ENCODE assay signal across 7 mouse cellular contexts in the genomic region with DNA sequence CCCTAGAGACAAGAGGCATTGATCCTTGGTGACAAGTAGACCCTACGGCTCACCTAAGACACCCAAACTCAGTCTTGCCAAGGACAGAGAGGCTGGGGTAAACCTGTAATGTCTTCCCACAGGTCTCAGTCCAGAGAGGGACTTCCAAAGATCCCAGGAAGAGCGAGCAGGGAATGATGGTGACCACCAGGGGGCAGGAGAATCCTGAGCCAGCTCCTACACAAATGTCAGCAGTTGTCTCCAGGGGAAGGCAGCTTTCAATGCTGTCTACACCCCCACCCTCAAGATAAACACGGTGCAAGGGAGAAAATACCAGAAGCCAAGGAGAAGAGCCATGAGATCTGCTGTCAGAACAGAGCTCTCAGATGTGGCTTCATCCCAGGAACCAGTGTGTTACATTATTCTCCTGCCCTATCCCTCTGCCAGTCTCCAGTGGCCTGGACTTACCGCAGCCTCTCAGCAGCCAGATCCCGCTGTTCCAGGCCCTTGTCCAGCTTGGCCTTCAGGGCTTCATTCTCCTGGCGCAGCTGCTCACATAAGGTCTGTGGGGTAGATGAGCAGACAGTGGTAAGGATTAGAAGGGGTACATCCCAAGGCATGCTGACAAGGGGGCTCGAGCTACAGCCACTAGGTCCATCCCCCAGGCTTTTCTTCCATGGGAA. TPM values are rescaled to one million over a fixed set of nuclear protein-coding genes. Genes with fewer than 3 reads are reported as not detected.
DNase-seq lines count a peak whose midpoint lies in the region; ATAC-seq and TF ChIP-seq lines count a peak whose summit lies in the region.

No protein-coding gene starts in this region.

- H3K4me2 ChIP-seq in limb, embryonic 14.5 days (replicated peaks; ENCODE audit: low read depth, low read length, severe bottlenecking), result no peak overlapping the region

- no peak for ATAC-seq in limb, embryonic 14.5 days (ENCODE audit: low FRiP score, low read depth)

- no peak overlapping the region for H3K27ac ChIP-seq in left cerebral cortex, adult 2 months
- H3K27ac ChIP-seq in cerebellum, adult 2 months (ENCODE audit: insufficient read depth, low read length), result no peak overlapping the region; the same call in 1 of the 2 replicates
- no peak overlapping the region for H3K27ac ChIP-seq in limb, embryonic 14.5 days (replicated peaks; ENCODE audit: low read depth, low read length)

- H3K27me3 ChIP-seq in cerebellum, adult 2 months (ENCODE audit: control insufficient read depth, insufficient read depth, low read length), result no peaks in the 10 kb centered on the region
- H3K27me3 ChIP-seq in limb, embryonic 14.5 days (ENCODE audit: control insufficient read depth, insufficient read depth, low read length), result no peaks in the 10 kb centered on the region

- no peak overlapping the region for H3K9ac ChIP-seq in limb, embryonic 14.5 days (ENCODE audit: low read depth, low read length, severe bottlenecking)

- 24% methylated on average over 7 of the region's 7 CpGs for WGBS in cerebellum, adult 2 months
- WGBS in limb, embryonic 14.5 days, result 69% methylated on average over 7 of the region's 7 CpGs

- intact Hi-C loops in left cerebral cortex, adult 2 months (cut with DNase I), result loop anchor here (1.0 kb wide), 1 partner anchor 54 kb away; no protein-coding TSS in a partner anchor
- intact Hi-C loops in heart, postnatal 10 days (cut with DNase I), result loop anchor here (2.0 to 5.0 kb wide), 2 partner anchors 108 to 157 kb away; no protein-coding TSS in a partner anchor

- peaks cover 82% of the 10 kb centered on the region for H3K36me3 ChIP-seq in limb, embryonic 14.5 days (ENCODE audit: control insufficient read depth, insufficient read depth, low read length)

- peaks cover 9% of the 10 kb centered on the region; the same call in 1 of the 2 replicates for H3K4me1 ChIP-seq in cerebellum, adult 2 months (ENCODE audit: control insufficient read depth, insufficient read depth, low read length)
- no peaks in the 10 kb centered on the region for H3K4me1 ChIP-seq in limb, embryonic 14.5 days (ENCODE audit: control insufficient read depth, insufficient read depth, low read length)

- DNase-seq in left cerebral cortex, adult 2 months (ENCODE audit: extremely low spot score in 1 of 2, low spot score in 2 of 2), result peak; percentile 47 to 54
- no peak for DNase-seq in left cerebral cortex, adult 8-10 months (ENCODE audit: low spot score in 2 of 2)
- DNase-seq in NIH3T3 (ENCODE audit: low read depth), result peak; percentile 88
- peak; percentile 62 to 68 for DNase-seq in cerebellum, adult 2 months
- DNase-seq in heart, postnatal 10 days, result peak; percentile 68 to 81
- DNase-seq in limb, embryonic 14.5 days (ENCODE audit: low spot score), result peak; percentile 41
- peak; percentile 42 for DNase-seq in right cerebral cortex, adult 18-20 months

- no peak for TF ChIP-seq POLR2A in cerebellum, adult 2 months (IDR thresholded peaks at IDR 0.05; ENCODE audit: borderline replicate concordance, insufficient read depth, low read length)
- TF ChIP-seq POLR2A in limb, embryonic 14.5 days (IDR thresholded peaks at IDR 0.05; ENCODE audit: borderline replicate concordance, extremely low read depth, insufficient read depth, insufficient read length), result no peak

- no peaks in the 10 kb centered on the region for H3K9me3 ChIP-seq in limb, embryonic 14.5 days (ENCODE audit: control insufficient read depth, low read length)

- peak; percentile 77 for TF ChIP-seq CTCF in left cerebral cortex, adult 2 months (IDR thresholded peaks at IDR 0.05)
- peak; percentile 77 for TF ChIP-seq CTCF in cerebellum, adult 2 months (IDR thresholded peaks at IDR 0.05; ENCODE audit: borderline replicate concordance, insufficient read depth, low read depth, low read length)

- no peak overlapping the region for H3K4me3 ChIP-seq in left cerebral cortex, adult 2 months
- H3K4me3 ChIP-seq in cerebellum, adult 2 months (replicated peaks; ENCODE audit: insufficient read depth, low read depth, low read length), result no peak overlapping the region
- no peak overlapping the region for H3K4me3 ChIP-seq in limb, embryonic 14.5 days (replicated peaks; ENCODE audit: low read length)

RNA-seq across cellular contexts. Expression of a gene that starts 28.2 kb away (rescaled TPM):
- total RNA-seq in left cerebral cortex, adult 2 months (2021), result 10 to 100 TPM in 1 of 2 experiments, 1 to 10 TPM in 1; 6.2 to 10.2 TPM
- total RNA-seq in left cerebral cortex, adult 8-10 months (2022), result 10 to 100 TPM in 2 of 4 experiments, 1 to 10 TPM in 2; 7.5 to 12.5 (median 10.4) TPM
- polyA plus RNA-seq in cerebellum, adult 2 months (2012; rRNA removed), result 14.2 and 15.5 TPM in 2 replicates
- total RNA-seq in heart, postnatal 10 days (2021), result 100 to 1,000 TPM; 102 to 159 TPM
- 14.5 and 18.2 TPM in 2 replicates for polyA plus RNA-seq in limb, embryonic 14.5 days (2012; rRNA removed)
- 32.7 and 37.3 TPM in 2 replicates for polyA plus RNA-seq in limb, embryonic 14.5 days (2014; fragmentation: Nextera tagmentation; extraction: Ambion mirVana)

RNA-seq across cellular contexts. Expression of a gene that starts 32.3 kb away (rescaled TPM):
- total RNA-seq in left cerebral cortex, adult 2 months (2021), result 10 to 100 TPM; 38.3 to 38.4 TPM
- total RNA-seq in left cerebral cortex, adult 8-10 months (2022), result 10 to 100 TPM; 33.0 to 36.3 (median 34.9) TPM
- polyA plus RNA-seq in cerebellum, adult 2 months (2012; rRNA removed), result 31.1 and 33.1 TPM in 2 replicates
- 10 to 100 TPM; 33.4 to 37.1 TPM for total RNA-seq in heart, postnatal 10 days (2021)
- polyA plus RNA-seq in limb, embryonic 14.5 days (2012; rRNA removed), result 21.6 and 24.8 TPM in 2 replicates
- polyA plus RNA-seq in limb, embryonic 14.5 days (2014; fragmentation: Nextera tagmentation; extraction: Ambion mirVana), result 20.0 and 20.6 TPM in 2 replicates

Comparison
In these comparisons a context has a peak if more than half of its experiments do, and no peak if none do; other contexts are left out.
1. DNase-seq: peak in left cerebral cortex, adult 2 months (2 of 2), NIH3T3 (single experiment), cerebellum, adult 2 months (2 of 2), heart, postnatal 10 days (2 of 2), limb, embryonic 14.5 days (single experiment) and right cerebral cortex, adult 18-20 months (single experiment); none in left cerebral cortex, adult 8-10 months (0 of 2).
2. RNA of a gene that starts 28.2 kb away (total RNA-seq): 102 to 159 TPM in heart, postnatal 10 days; 7.5 to 12.5 TPM in left cerebral cortex, adult 8-10 months and 6.2 to 10.2 TPM in left cerebral cortex, adult 2 months; every median in the first group is over 4 times any median in the second.